Mouse (Mus musculus): ENCODE measurements around the gene Tmem161b. TPM values are rescaled to one million over a fixed set of nuclear protein-coding genes. Genes with fewer than 3 reads are reported as not detected.
"Not testable (repeated sequence)": the region's sequence is repeated elsewhere in the genome, so short reads cannot be mapped to it uniquely, and the experiment has no call there.

Gene Tmem161b
- 10 to 100 TPM; 13.3 to 15.2 TPM for total RNA-seq (2021)

- intact Hi-C loops (cut with DNase I) = loop anchor here (10.0 kb wide), 1 partner anchor 487 kb away; no protein-coding TSS in a partner anchor
Measured at GRCm38 (mm10) chr13:84221820-84222681, at the start of gene Tmem161b. Gene Tmem161b (plus strand): TSS chr13:84222296.

DNA sequence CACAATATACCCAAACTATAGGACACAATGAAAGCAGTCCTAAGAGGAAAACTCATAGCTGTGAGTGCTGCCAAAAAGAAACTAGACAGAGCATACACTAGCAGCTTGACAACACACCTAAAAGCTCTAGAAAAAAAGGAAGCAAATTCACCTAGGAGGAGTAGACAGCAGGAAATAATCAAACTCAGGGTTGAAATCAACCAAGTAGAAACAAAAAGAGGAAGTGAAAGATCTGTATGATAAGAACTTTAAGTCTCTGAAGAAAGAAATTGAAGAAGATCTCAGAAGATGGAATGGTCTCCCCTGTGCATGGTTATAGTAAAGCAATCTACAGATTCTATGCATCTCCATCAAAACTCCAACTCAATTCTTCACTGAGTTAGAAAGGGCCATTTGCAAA lies 36.3 kb upstream of the Tmem161b start:
- DNase-seq (ENCODE audit: low spot score); intact Hi-C loops (cut with DNase I): not testable (repeated sequence)

More at GRCm38 (mm10) chr13:84221820-84222681, at the start of gene Tmem161b:
- peak; percentile 80 for DNase-seq (ENCODE audit: low spot score)

GRCm38 (mm10) chr13:84192723-84193122 lies 29.4 kb upstream of the Tmem161b start:
- intact Hi-C loops (cut with DNase I) = no loop called here
- DNase-seq (ENCODE audit: low spot score) = no peak

DNA sequence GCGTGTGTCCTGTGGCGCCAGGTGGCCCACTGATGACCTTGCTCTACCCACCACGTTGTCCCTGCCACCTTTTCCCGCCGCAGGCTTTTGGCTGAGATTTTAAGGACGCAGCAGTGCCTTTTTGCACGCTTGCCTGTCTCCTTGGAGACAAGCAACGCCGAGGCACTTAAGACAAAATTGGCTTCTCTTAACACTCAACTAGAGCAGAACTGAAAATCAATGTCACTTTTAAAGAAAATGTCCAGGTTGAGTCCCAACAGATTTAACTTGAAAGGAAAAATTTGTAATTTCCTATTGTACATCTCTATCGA lies 541 bp downstream of the Tmem161b start:
- no peak for DNase-seq (ENCODE audit: low spot score)
- intact Hi-C loops (cut with DNase I) = loop anchor here (10.0 kb wide), 1 partner anchor 488 kb away; no protein-coding TSS in a partner anchor

DNA sequence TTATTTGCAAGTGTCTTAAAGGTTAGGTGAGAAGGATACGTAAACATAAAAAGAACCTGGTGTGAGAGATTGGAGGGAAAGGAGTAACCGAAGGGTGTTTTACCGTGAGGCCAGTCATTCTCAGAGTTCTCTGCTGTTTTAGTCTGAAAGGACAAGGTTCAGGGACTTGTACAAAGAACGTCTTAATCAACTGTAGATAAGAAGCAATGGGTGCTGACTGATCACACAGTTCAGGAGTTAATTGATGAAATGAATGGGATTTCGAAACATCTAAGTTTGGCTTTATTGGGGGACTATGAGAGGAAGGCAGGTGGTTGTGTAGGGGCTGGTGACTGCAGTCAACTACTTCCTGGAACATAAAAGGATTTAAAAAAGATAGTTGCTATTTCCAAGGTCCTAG lies 922 bp downstream of the Tmem161b start:
- DNase-seq (ENCODE audit: low spot score) = no peak
- intact Hi-C loops (cut with DNase I) = loop anchor here (10.0 kb wide), 1 partner anchor 488 kb away; no protein-coding TSS in a partner anchor

- no peak for DNase-seq (ENCODE audit: low spot score)
- intact Hi-C loops (cut with DNase I) = no loop called here
Measured at GRCm38 (mm10) chr13:84234019-84234418, 11.9 kb downstream of the Tmem161b start.

- no peak for DNase-seq (ENCODE audit: low spot score)
- intact Hi-C loops (cut with DNase I) = no loop called here
Measured at GRCm38 (mm10) chr13:84236768-84237167, 14.7 kb downstream of the Tmem161b start.

DNA sequence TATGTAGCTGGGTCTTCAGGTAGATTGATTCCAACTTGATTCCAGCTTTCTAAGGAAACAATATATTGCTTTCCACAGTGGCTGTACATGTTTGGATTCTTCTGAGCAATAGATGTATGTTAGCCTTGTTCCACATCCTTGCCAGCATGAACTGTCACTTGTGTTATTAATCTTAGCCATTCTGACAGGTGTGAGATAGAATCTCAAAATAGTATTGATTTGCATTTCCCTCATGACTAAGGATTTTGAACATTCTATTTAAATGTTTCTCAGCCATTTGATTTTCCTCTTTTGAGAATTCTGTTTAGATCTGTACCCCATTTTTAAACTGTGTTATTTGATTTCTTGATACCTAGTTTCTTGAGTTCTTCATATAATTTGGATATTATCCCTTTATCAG lies 16.1 kb downstream of the Tmem161b start:
- intact Hi-C loops (cut with DNase I) = no loop called here
- DNase-seq (ENCODE audit: low spot score) = no peak

DNA sequence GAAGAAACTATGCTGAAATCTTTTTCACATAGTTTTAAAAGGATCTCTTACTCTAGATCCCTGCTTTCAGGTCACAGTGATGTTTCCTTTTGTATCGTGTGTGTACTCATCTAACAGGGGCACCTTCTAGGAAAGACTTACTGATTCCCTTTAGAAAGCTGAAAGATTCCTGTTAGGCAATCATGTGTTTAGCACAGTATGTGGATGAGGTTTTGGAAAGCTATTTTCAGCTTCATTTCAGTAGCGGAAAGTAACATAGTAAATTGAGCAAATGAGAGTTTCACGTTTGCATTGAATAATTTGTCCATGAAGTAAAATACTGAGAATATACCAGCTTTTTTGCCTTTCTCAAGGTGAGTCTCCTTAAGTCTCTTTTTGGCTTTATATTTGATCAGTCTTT lies 26.0 kb downstream of the Tmem161b start:
- no peak for DNase-seq (ENCODE audit: low spot score)
- intact Hi-C loops (cut with DNase I) = no loop called here

- intact Hi-C loops (cut with DNase I) = no loop called here
Measured at GRCm38 (mm10) chr13:84251295-84251694, 29.2 kb downstream of the Tmem161b start.

DNA sequence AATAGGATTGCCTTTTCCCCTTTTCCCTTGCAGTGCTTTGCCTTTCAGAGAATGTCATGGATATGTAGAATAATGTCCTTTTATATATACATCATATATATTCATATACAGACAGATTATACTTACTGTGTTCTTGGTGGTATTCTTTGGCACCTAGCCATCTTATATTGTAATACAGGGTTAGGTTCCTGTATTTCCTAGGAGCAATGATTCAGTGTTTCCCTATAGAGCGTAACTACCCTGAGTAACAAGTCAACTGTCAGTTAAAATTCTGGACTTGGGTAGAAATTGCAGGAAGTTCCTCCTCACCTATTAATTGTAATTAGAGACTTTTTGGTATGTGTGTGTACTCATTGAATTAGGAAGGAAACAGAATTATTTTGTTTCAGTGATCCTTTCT lies 33.0 kb downstream of the Tmem161b start:
- intact Hi-C loops (cut with DNase I) = no loop called here
- no peak for DNase-seq (ENCODE audit: low spot score)

More at GRCm38 (mm10) chr13:84251295-84251694, 29.2 kb downstream of the Tmem161b start:
- DNase-seq (ENCODE audit: low spot score) = no peak

GRCm38 (mm10) chr13:84264418-84264817 lies 42.3 kb downstream of the Tmem161b start:
- DNase-seq (ENCODE audit: low spot score); intact Hi-C loops (cut with DNase I): not testable (repeated sequence)

- DNase-seq (ENCODE audit: low spot score) = no peak
- intact Hi-C loops (cut with DNase I) = no loop called here
Measured at GRCm38 (mm10) chr13:84276246-84276645, 54.1 kb downstream of the Tmem161b start.

DNA sequence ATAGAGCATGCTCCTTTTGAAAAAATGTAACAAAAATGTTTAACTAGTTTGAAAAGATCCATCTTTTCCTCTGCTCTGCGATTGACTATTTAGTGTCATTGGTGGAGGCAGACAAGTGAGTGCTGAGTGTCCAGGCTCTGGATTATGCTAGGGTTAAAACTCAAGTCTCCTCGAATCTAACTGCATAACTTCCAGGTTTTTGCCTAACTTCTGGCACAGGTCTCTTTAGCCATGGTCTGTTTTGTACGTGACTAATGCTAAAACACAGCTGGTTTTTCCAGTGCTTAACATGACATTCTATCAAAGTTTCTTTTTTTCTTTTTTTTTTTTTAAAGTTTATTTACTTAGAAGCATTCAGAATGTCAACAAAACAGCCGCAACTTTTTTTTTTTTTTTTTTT lies 58.3 kb downstream of the Tmem161b start:
- DNase-seq (ENCODE audit: low spot score) = no peak
- intact Hi-C loops (cut with DNase I) = no loop called here

- no peak for DNase-seq (ENCODE audit: low spot score)
- intact Hi-C loops (cut with DNase I) = no loop called here
Measured at GRCm38 (mm10) chr13:84282966-84283365, 60.9 kb downstream of the Tmem161b start.

GRCm38 (mm10) chr13:84284764-84285558 lies 62.9 kb downstream of the Tmem161b start:
- DNase-seq (ENCODE audit: low spot score) = no peak
- intact Hi-C loops (cut with DNase I) = no loop called here

- intact Hi-C loops (cut with DNase I) = no loop called here
- DNase-seq (ENCODE audit: low spot score) = no peak
Measured at GRCm38 (mm10) chr13:84285559-84285945, 63.5 kb downstream of the Tmem161b start.

- DNase-seq (ENCODE audit: low spot score) = no peak
- intact Hi-C loops (cut with DNase I) = no loop called here
Measured at GRCm38 (mm10) chr13:84299445-84300053, 77.5 kb downstream of the Tmem161b start.

DNA sequence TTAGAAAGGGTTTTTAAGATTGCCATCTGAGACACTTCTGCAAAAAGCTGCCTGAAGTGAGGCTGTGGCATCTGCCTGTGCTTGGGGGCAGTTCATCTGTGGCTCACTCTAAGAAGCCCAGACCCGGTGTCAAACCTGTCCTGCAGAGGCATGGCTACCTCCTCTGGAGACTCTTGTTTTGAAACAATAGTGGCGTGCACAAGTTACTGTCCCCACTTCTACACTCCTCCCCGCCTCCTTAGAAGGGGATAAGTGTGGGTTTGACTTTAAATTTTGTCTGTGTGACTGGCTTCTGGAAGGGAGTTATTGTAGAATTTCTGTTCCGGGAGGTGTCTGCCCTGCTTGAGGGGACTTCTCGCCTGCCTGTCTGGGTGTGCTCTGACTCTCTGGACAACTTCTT lies 121.2 kb downstream of the Tmem161b start:
- intact Hi-C loops (cut with DNase I) = no loop called here
- no peak for DNase-seq (ENCODE audit: low spot score)

DNA sequence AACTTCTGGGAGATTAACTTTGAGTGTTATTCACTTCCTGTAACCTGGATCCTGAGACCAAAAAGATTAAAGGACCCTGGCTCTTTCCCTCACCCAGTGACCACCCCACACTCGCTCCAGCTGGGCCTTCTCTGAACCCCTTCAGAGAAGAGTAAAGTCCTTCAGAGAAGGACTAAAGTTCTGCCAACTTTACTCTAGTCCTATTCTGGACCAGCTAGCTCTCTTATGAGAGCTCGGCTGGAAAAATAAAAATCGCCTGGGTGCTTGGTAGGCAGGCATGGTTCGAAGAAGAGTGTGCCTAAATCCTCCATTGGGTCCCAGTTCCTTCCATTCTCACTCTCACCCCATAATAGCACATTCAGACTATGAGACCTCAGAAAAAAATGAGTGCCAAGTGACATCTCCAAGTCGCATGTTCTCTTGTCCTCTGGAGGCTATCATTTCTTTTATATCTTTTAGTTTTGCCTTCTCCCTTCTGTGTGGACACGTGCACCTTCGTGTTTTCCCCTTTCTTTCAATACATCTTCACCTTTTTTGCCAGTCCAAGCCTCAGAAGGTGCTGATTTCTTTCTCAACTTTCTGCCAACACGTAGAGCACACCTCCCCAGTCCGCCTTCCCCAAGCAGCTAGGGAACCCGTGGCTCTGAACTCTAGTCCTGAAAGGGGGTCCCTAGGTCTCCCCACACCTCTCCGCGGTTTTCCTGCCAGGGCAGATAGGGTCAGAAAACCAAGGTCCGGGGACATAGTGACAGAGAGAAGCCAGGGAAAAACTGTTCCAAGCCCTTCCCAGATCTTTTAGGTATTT lies 121.8 kb downstream of the Tmem161b start:
- no peak for DNase-seq (ENCODE audit: low spot score)
- intact Hi-C loops (cut with DNase I) = no loop called here
